Mouse (Mus musculus): ENCODE measurements around the gene Zfp52.

GRCm38 (mm10) chr17:21509756-21510155 lies 25.6 kb upstream of the Zfp52 start:
- TF ChIP-seq CHD2 (IDR thresholded peaks at IDR 0.05; ENCODE audit: low read depth, low read length) (no peak), ZNF384 (IDR thresholded peaks at IDR 0.05; ENCODE audit: low read depth, low read length) (no peak), ZC3H11A (IDR thresholded peaks at IDR 0.05; ENCODE audit: borderline replicate concordance, low read depth, low read length) (no peak), HCFC1 (IDR thresholded peaks at IDR 0.05; ENCODE audit: borderline replicate concordance, insufficient read depth, low read length) (no peak), MAFK (IDR thresholded peaks at IDR 0.05; ENCODE audit: insufficient read depth, low read depth, low read length) (no peak)
